Mouse (Mus musculus): Measurements from ENCODE around the gene Hpgd.

DNA sequence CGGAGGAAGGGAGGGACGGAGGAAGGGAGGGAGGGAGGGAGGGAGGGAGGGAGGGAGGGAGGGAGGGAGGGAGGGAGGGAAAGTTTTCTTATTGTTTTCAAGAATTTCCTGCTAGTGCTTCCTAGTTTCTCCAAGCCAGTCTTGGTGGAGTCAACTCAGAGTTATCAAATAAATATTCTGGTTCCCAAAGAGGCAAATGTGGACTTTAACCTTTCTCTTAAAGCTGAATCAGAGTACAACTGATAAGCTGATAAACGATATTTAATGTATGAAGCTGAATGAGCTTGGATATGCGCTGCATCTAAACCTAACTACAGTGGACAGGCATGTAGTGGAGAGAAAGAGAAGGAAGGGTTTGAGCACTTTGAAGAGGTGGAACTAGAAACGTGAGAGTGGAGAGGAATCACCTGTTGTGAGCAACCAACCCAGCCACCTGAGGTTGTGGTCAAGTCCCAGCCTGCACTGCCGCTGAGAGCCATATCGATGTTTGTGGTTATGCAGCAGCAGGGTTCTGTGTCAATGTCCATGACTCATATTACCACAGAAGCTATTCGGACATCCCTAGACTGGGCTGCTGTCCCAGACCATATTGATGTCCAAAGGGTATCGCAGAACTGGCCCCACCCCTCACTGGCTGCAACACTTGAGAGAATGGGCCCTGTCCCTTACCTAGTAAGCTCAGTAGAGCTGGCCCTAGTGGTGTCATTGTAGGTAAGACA lies 16.4 kb upstream of the Hpgd start:
- TF ChIP-seq POLR2A (IDR thresholded peaks at IDR 0.05; ENCODE audit: insufficient read depth, low read depth, low read length), result no peak
- no peak for TF ChIP-seq CTCF (IDR thresholded peaks at IDR 0.05; ENCODE audit: insufficient read depth, low read depth, low read length)
